ENCODE assay signal across 20 mouse cellular contexts in the genomic region with DNA sequence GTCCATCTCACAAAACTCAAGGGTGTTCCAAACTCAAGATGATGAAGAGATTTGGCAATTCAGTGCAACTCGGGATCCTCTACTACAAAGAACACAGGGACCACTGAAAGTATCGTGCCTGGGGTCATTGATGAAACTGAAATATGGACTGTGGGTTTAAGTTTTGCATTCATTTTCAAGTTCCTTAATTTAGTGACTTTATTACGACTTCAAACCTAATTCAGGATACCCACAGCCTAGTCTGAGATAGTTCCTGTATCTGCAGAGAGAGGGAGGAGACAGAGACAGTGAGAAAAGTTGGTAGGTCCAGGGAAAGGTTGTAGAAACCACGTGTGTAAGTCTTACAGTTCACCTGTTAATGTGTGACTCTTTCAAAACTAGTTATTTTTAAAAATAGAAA.
"Had no signal": no experiment of that assay in that cellular context is flagged by ENCODE, and none has a peak within 500 bp of the region (broad histone marks: within the 10 kb centered on the region; RNA-seq: fewer than 3 reads in every experiment).

No protein-coding gene starts in this region.

- H3K36me3 ChIP-seq: limb, embryonic 12.5 days; limb, embryonic 15.5 days; liver, embryonic 13.5 days; midbrain, embryonic 12.5 days; midbrain, embryonic 15.5 days; neural tube, embryonic 12.5 days; neural tube, embryonic 15.5 days had no signal

- H3K9me3 ChIP-seq: limb, embryonic 12.5 days; limb, embryonic 15.5 days; liver, embryonic 13.5 days; midbrain, embryonic 12.5 days; midbrain, embryonic 15.5 days; neural tube, embryonic 12.5 days; neural tube, embryonic 15.5 days had no signal

- ATAC-seq: midbrain, embryonic 15.5 days had no signal

- H3K4me1 ChIP-seq: limb, embryonic 12.5 days; limb, embryonic 15.5 days; midbrain, embryonic 12.5 days; midbrain, embryonic 15.5 days; neural tube, embryonic 12.5 days; neural tube, embryonic 15.5 days had no signal

- DNase-seq: kidney, adult 18-20 months; kidney, adult 9 months; kidney, postnatal 14 days; kidney, postnatal 4 days; left cerebral cortex, postnatal 4 days; liver, embryonic 13.5 days; lung, adult 2 months; lung, postnatal 14 days; lung, postnatal 4 days; right cerebral cortex, postnatal 4 days; thymus, postnatal 25 days had no signal

- H3K27me3 ChIP-seq: limb, embryonic 15.5 days; liver, embryonic 13.5 days; midbrain, embryonic 12.5 days; midbrain, embryonic 15.5 days; neural tube, embryonic 12.5 days; neural tube, embryonic 15.5 days had no signal

- H3K9ac ChIP-seq: limb, embryonic 12.5 days; limb, embryonic 15.5 days; liver, embryonic 13.5 days; midbrain, embryonic 12.5 days; midbrain, embryonic 15.5 days; neural tube, embryonic 12.5 days; neural tube, embryonic 15.5 days had no signal

- H3K4me2 ChIP-seq: limb, embryonic 12.5 days; limb, embryonic 15.5 days; liver, embryonic 13.5 days; midbrain, embryonic 12.5 days; midbrain, embryonic 15.5 days; neural tube, embryonic 12.5 days; neural tube, embryonic 15.5 days had no signal

- H3K4me3 ChIP-seq: left cerebral cortex, adult 2 months; limb, embryonic 12.5 days; limb, embryonic 15.5 days; liver, embryonic 13.5 days; megakaryocyte, embryonic 14.5 days; midbrain, embryonic 12.5 days; midbrain, embryonic 15.5 days; neural tube, embryonic 12.5 days; neural tube, embryonic 15.5 days had no signal

- H3K27ac ChIP-seq: left cerebral cortex, adult 2 months; limb, embryonic 12.5 days; limb, embryonic 15.5 days; liver, embryonic 13.5 days; midbrain, embryonic 12.5 days; midbrain, embryonic 15.5 days; neural tube, embryonic 12.5 days; neural tube, embryonic 15.5 days; stomach, postnatal 0 days had no signal
